Mouse (Mus musculus) olfactory bulb, adult 2 months (tissue): ENCODE measurements at regions not wholly inside any gene's neighbourhood (a gene's known extent, or its start where the extent isn't known, plus 50 kb on each side); places are given as distances from the start of the nearest gene placed in this dataset.

Experiments
- H3K27ac ChIP-seq: fragments of 200-500 bp; 2 replicates; pipeline ENCODE4 v1.5.1; 2012; ENCODE audit warnings: low read depth, low read length; ENCODE audit not compliant: insufficient read depth
- H3K4me1 ChIP-seq: fragments of 200-500 bp; 2 replicates; pipeline ENCODE4 v1.6.1; 2012; ENCODE audit warnings: low read length; ENCODE audit not compliant: control insufficient read depth, insufficient read depth
- H3K4me3 ChIP-seq: fragments of 200-500 bp; 2 replicates; pipeline ENCODE4 v1.5.1; 2012; ENCODE audit warnings: mild to moderate bottlenecking, low read depth, low read length, moderate library complexity; ENCODE audit not compliant: insufficient read depth
- CTCF ChIP-seq: fragments of 200-500 bp; IDR thresholded peaks from 2 replicates; pipeline ENCODE4 v1.5.1; 2012; ENCODE audit warnings: low read depth, mild to moderate bottlenecking, low read length, moderate library complexity; ENCODE audit not compliant: insufficient read depth
- POLR2A ChIP-seq: fragments of 200-500 bp; IDR thresholded peaks from 2 replicates; pipeline ENCODE4 v1.6.1; 2012; ENCODE audit warnings: mild to moderate bottlenecking, low read depth, low read length, moderate library complexity; ENCODE audit not compliant: insufficient read depth
- WGBS: fragments of 180-500 bp; shearing (Covaris S2); methylation state at CpG from one replicate; pipeline ENCODE4 v1.1.7; 2018; 5-methylcytosine and 5-hydroxymethylcytosine counted together

- 79% methylated on average over 5 of the region's 5 CpGs for WGBS
- TF ChIP-seq CTCF (no peak), POLR2A (no peak)
- H3K4me3 ChIP-seq: no peak overlapping the region
- no peaks in the 10 kb centered on the region for H3K4me1 ChIP-seq
- no peak overlapping the region for H3K27ac ChIP-seq
These were observed 75.9 kb upstream of the Marcks start for GRCm38 (mm10) chr10:37214656-37215055.

GRCm38 (mm10) chr10:37212350-37213035 is 73.8 kb upstream of the Marcks start:
- H3K4me3 ChIP-seq: no peak overlapping the region
- WGBS: 88% methylated on average over 1 of the region's 1 CpGs
- no peak overlapping the region for H3K27ac ChIP-seq
- no peak for TF ChIP-seq POLR2A
- no peaks in the 10 kb centered on the region for H3K4me1 ChIP-seq

GRCm38 (mm10) chr10:37211305-37211704 is 72.6 kb upstream of the Marcks start:
- Histone ChIP-seq H3K4me1 (no peaks in the 10 kb centered on the region), H3K27ac (no peak overlapping the region), H3K4me3 (no peak overlapping the region)
- TF ChIP-seq CTCF (no peak), POLR2A (no peak)
- WGBS: 93% methylated on average over 3 of the region's 3 CpGs

GRCm38 (mm10) chr10:37210223-37210622 is 71.5 kb upstream of the Marcks start:
- no peak overlapping the region for H3K4me3 ChIP-seq
- H3K27ac ChIP-seq: no peak overlapping the region
- H3K4me1 ChIP-seq: no peaks in the 10 kb centered on the region
- WGBS: 97% methylated on average over 1 of the region's 1 CpGs
- TF ChIP-seq CTCF (no peak), POLR2A (no peak)

- Histone ChIP-seq H3K4me1 (no peaks in the 10 kb centered on the region), H3K27ac (no peak overlapping the region), H3K4me3 (no peak overlapping the region)
- no peak for TF ChIP-seq POLR2A
- TF ChIP-seq CTCF: no peak
- 93% methylated on average over 1 of the region's 1 CpGs for WGBS
These were observed 68.3 kb upstream of the Marcks start for GRCm38 (mm10) chr10:37206986-37207385.

- WGBS: 81% methylated on average over 4 of the region's 4 CpGs
- TF ChIP-seq POLR2A (no peak), CTCF (no peak)
- Histone ChIP-seq H3K4me1 (no peaks in the 10 kb centered on the region), H3K4me3 (no peak overlapping the region), H3K27ac (no peak overlapping the region)
These were observed 67.8 kb upstream of the Marcks start for GRCm38 (mm10) chr10:37206546-37206945.

GRCm38 (mm10) chr10:37203709-37204108 is 65.0 kb upstream of the Marcks start:
- H3K27ac ChIP-seq: no peak overlapping the region
- no peaks in the 10 kb centered on the region for H3K4me1 ChIP-seq
- TF ChIP-seq CTCF (no peak), POLR2A (no peak)
- WGBS: 95% methylated on average over 1 of the region's 1 CpGs
- no peak overlapping the region for H3K4me3 ChIP-seq

GRCm38 (mm10) chr10:37194798-37195453 is 56.2 kb upstream of the Marcks start:
- no peaks in the 10 kb centered on the region for H3K4me1 ChIP-seq
- TF ChIP-seq POLR2A (no peak), CTCF (no peak)
- H3K4me3 ChIP-seq: no peak overlapping the region
- H3K27ac ChIP-seq: no peak overlapping the region
- WGBS: 92% methylated on average over 13 of the region's 13 CpGs

GRCm38 (mm10) chr10:37194131-37194797 is 55.5 kb upstream of the Marcks start:
- Histone ChIP-seq H3K27ac (no peak overlapping the region), H3K4me3 (no peak overlapping the region), H3K4me1 (no peaks in the 10 kb centered on the region)
- 82% methylated on average over 15 of the region's 15 CpGs for WGBS
- TF ChIP-seq CTCF (no peak), POLR2A (no peak)
